21 mouse cellular contexts compared by ENCODE assay signal in the genomic region with DNA sequence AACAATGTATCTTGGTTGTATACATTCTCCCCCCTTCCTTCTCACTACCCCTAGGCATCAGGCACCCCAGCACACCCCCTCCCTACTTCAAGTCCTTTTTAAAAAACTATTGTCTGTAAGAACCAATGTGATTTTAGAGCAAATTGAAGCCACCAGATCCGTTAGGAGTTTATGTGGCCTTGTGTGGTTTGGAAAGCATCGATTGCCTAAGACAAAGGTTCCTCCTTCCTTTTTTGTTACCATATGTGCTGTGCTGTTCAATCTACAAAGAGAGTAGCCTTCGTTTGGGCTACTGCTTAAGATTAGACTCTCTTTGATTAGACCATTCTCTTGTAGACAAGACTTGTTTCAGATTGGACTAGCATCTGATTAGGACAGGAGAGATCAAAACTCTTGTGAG. TPM values are rescaled to one million over a fixed set of nuclear protein-coding genes. Genes with fewer than 3 reads are reported as not detected.
DNase-seq lines count a peak whose midpoint lies in the region; ATAC-seq and TF ChIP-seq lines count a peak whose summit lies in the region.
"Had no signal": no experiment of that assay in that cellular context is flagged by ENCODE, and none has a peak within 500 bp of the region (broad histone marks: within the 10 kb centered on the region; RNA-seq: fewer than 3 reads in every experiment).

No protein-coding gene starts in this region.

- no peak overlapping the region for H3K4me3 ChIP-seq in liver, postnatal 0 days (ENCODE audit: low read depth, low read length)
- no peak overlapping the region for H3K4me3 ChIP-seq in liver, embryonic 12.5 days
- no peak overlapping the region for H3K4me3 ChIP-seq in lung, postnatal 0 days (ENCODE audit: low read depth, low read length)
- no peak overlapping the region for H3K4me3 ChIP-seq in macrophage (ENCODE audit: inconsistent target)
- H3K4me3 ChIP-seq: embryonic facial prominence, embryonic 12.5 days; forebrain, embryonic 12.5 days; heart, embryonic 10.5 days; hindbrain, embryonic 10.5 days had no signal

- no peak for DNase-seq in liver, postnatal 0 days
- DNase-seq in lung, postnatal 0 days (ENCODE audit: low spot score) = no peak
- DNase-seq in lung, postnatal 14 days = no peak
- DNase-seq in heart, postnatal 25 days (ENCODE audit: low spot score) = no peak
- no peak for DNase-seq in gastrocnemius, postnatal 25 days
- DNase-seq: adrenal gland, adult 2 months; adrenal gland, postnatal 36 days; cerebellum, adult 11 months; cerebellum, adult 8-10 months; cerebellum, postnatal 14 days; forebrain, postnatal 0 days; gastrocnemius, postnatal 14 days; heart, adult 18-20 months; heart, postnatal 14 days had no signal

- H3K79me2 ChIP-seq in macrophage (ENCODE audit: inconsistent target) = no peaks in the 10 kb centered on the region

- H3K36me3 ChIP-seq in liver, postnatal 0 days (replicated peaks; ENCODE audit: insufficient read depth, low read length) = no peaks in the 10 kb centered on the region
- H3K36me3 ChIP-seq in liver, embryonic 12.5 days = no peaks in the 10 kb centered on the region
- H3K36me3 ChIP-seq in lung, postnatal 0 days (ENCODE audit: insufficient read depth, low read length) = no peaks in the 10 kb centered on the region
- no peaks in the 10 kb centered on the region for H3K36me3 ChIP-seq in macrophage (ENCODE audit: inconsistent target)
- H3K36me3 ChIP-seq: embryonic facial prominence, embryonic 12.5 days; forebrain, embryonic 12.5 days; heart, embryonic 10.5 days; hindbrain, embryonic 10.5 days had no signal

- peak overlapping the region; percentile 60; the same call in 1 of the 2 replicates for H3K27ac ChIP-seq in liver, postnatal 0 days (ENCODE audit: low read depth)
- H3K27ac ChIP-seq in liver, embryonic 12.5 days = no peak overlapping the region
- no peak overlapping the region for H3K27ac ChIP-seq in lung, postnatal 0 days (ENCODE audit: low read length)
- peak overlapping the region; percentile 65 for H3K27ac ChIP-seq in macrophage
- H3K27ac ChIP-seq: embryonic facial prominence, embryonic 12.5 days; forebrain, embryonic 12.5 days; heart, embryonic 10.5 days; hindbrain, embryonic 14.5 days had no signal

- ATAC-seq in liver, postnatal 0 days = 0 out of 2 replicates have a peak, but pooled peaks have one; percentile 27
- ATAC-seq in liver, embryonic 12.5 days = no peak
- ATAC-seq in lung, postnatal 0 days = peak; percentile 37
- ATAC-seq: forebrain, postnatal 0 days had no signal

- WGBS in liver, postnatal 0 days (ENCODE audit: insufficient replicate concordance) = 27% methylated on average over 3 of the region's 3 CpGs
- 27% methylated on average over 3 of the region's 3 CpGs for WGBS in liver, embryonic 12.5 days (ENCODE audit: insufficient replicate concordance)
- WGBS in lung, postnatal 0 days = 40% methylated on average over 3 of the region's 3 CpGs
- 0% methylated on average over 3 of the region's 3 CpGs for WGBS in macrophage (ENCODE audit: missing documents)

- H3K4me1 ChIP-seq in liver, postnatal 0 days (ENCODE audit: insufficient read depth) = no peaks in the 10 kb centered on the region
- H3K4me1 ChIP-seq in liver, embryonic 12.5 days = peaks cover 10% of the 10 kb centered on the region; the same call in 1 of the 2 replicates
- H3K4me1 ChIP-seq in lung, postnatal 0 days (ENCODE audit: insufficient read depth, low read depth, low read length) = peaks cover 8% of the 10 kb centered on the region; the same call in 1 of the 2 replicates
- H3K4me1 ChIP-seq: embryonic facial prominence, embryonic 12.5 days had no signal

- H3K27me3 ChIP-seq in liver, postnatal 0 days (ENCODE audit: insufficient read depth, low read length) = no peaks in the 10 kb centered on the region
- peaks cover 4% of the 10 kb centered on the region; the same call in 1 of the 2 replicates for H3K27me3 ChIP-seq in liver, embryonic 12.5 days (replicated peaks)
- H3K27me3 ChIP-seq in lung, postnatal 0 days (replicated peaks; ENCODE audit: insufficient read depth, low read length) = no peaks in the 10 kb centered on the region
- H3K27me3 ChIP-seq: embryonic facial prominence, embryonic 12.5 days; forebrain, embryonic 12.5 days had no signal

- H3K4me2 ChIP-seq in liver, postnatal 0 days (ENCODE audit: low read depth, low read length) = no peak overlapping the region
- H3K4me2 ChIP-seq in liver, embryonic 12.5 days = no peak overlapping the region
- no peak overlapping the region for H3K4me2 ChIP-seq in lung, postnatal 0 days (replicated peaks; ENCODE audit: low read depth, low read length)
- H3K4me2 ChIP-seq: embryonic facial prominence, embryonic 12.5 days; forebrain, embryonic 12.5 days; hindbrain, embryonic 14.5 days had no signal

- TF ChIP-seq EP300 in liver, postnatal 0 days (IDR thresholded peaks at IDR 0.05; ENCODE audit: low read depth) = no peak
- no peak for TF ChIP-seq EP300 in lung, postnatal 0 days (IDR thresholded peaks at IDR 0.05)

- H3K9me3 ChIP-seq in liver, postnatal 0 days (ENCODE audit: low read length) = no peaks in the 10 kb centered on the region
- H3K9me3 ChIP-seq in liver, embryonic 12.5 days (replicated peaks) = no peaks in the 10 kb centered on the region
- no peaks in the 10 kb centered on the region for H3K9me3 ChIP-seq in lung, postnatal 0 days (ENCODE audit: low read length)
- H3K9me3 ChIP-seq: embryonic facial prominence, embryonic 12.5 days; forebrain, embryonic 12.5 days; heart, embryonic 10.5 days; hindbrain, embryonic 10.5 days had no signal

- intact Hi-C loops in heart, postnatal 25 days (cut with DNase I) = loop anchor here (2.0 kb wide), 1 partner anchor 155 kb away; no protein-coding TSS in a partner anchor

- no peak for TF ChIP-seq CTCF in liver, postnatal 0 days (IDR thresholded peaks at IDR 0.05; ENCODE audit: low read depth)
- TF ChIP-seq CTCF in lung, postnatal 0 days (IDR thresholded peaks at IDR 0.05) = no peak

- no peak overlapping the region for H3K9ac ChIP-seq in liver, postnatal 0 days (replicated peaks)
- H3K9ac ChIP-seq in liver, embryonic 12.5 days = no peak overlapping the region
- no peak overlapping the region for H3K9ac ChIP-seq in lung, postnatal 0 days (replicated peaks; ENCODE audit: low read depth)
- H3K9ac ChIP-seq: embryonic facial prominence, embryonic 12.5 days; forebrain, embryonic 12.5 days; forebrain, postnatal 0 days; hindbrain, embryonic 14.5 days had no signal

RNA-seq across cellular contexts. Expression of a gene that starts 25.7 kb away (rescaled TPM):
- 289 and 305 TPM in 2 replicates for polyA plus RNA-seq in liver, postnatal 0 days (2015; fragmentation: Nextera tagmentation; extraction: Ambion mirVana)
- 299 and 300 TPM in 2 replicates for polyA plus RNA-seq in liver, embryonic 12.5 days (2016; fragmentation: Nextera tagmentation; extraction: Ambion mirVana)
- 123 and 148 TPM in 2 replicates for polyA plus RNA-seq in lung, postnatal 0 days (2015; fragmentation: Nextera tagmentation; extraction: Ambion mirVana)
- 100 to 1,000 TPM in 3 of 26 experiments, 10 to 100 TPM in 23; 17.4 to 124 (median 36.1) TPM for total RNA-seq in macrophage (2018; cell fraction: chromatin; rRNA removed)
- total RNA-seq in macrophage (2018; cell fraction: cytosol; rRNA removed) = 100 to 1,000 TPM; 262 to 745 (median 448) TPM
- total RNA-seq in macrophage (2018; cell fraction: nucleus; rRNA removed) = 100 to 1,000 TPM in 25 of 26 experiments, 10 to 100 TPM in 1; 72.5 to 401 (median 197) TPM
- 629 to 1,120 TPM (median 845 TPM) in 3 replicates for polyA plus RNA-seq in macrophage (2018)
- 10 to 100 TPM; 64.4 to 68.6 TPM for total RNA-seq in heart, postnatal 25 days (2021)
- total RNA-seq in gastrocnemius, postnatal 25 days (2021) = 10 to 100 TPM; 49.6 to 62.8 TPM

RNA-seq across cellular contexts. Expression of a gene that starts 28.3 kb away (rescaled TPM):
- 14.6 and 15.0 TPM in 2 replicates for polyA plus RNA-seq in liver, postnatal 0 days (2015; fragmentation: Nextera tagmentation; extraction: Ambion mirVana)
- polyA plus RNA-seq in liver, embryonic 12.5 days (2016; fragmentation: Nextera tagmentation; extraction: Ambion mirVana) = 10.7 and 10.8 TPM in 2 replicates
- 49.6 and 54.4 TPM in 2 replicates for polyA plus RNA-seq in lung, postnatal 0 days (2015; fragmentation: Nextera tagmentation; extraction: Ambion mirVana)
- total RNA-seq in macrophage (2018; cell fraction: chromatin; rRNA removed) = 100 to 1,000 TPM in 13 of 26 experiments, 10 to 100 TPM in 13; 33.2 to 495 (median 91.1) TPM
- 100 to 1,000 TPM in 2 of 26 experiments, 10 to 100 TPM in 24; 28.4 to 135 (median 32.6) TPM for total RNA-seq in macrophage (2018; cell fraction: cytosol; rRNA removed)
- total RNA-seq in macrophage (2018; cell fraction: nucleus; rRNA removed) = 100 to 1,000 TPM in 13 of 26 experiments, 10 to 100 TPM in 13; 41.9 to 410 (median 106) TPM
- 32.5 to 46.6 TPM (median 34.4 TPM) in 3 replicates for polyA plus RNA-seq in macrophage (2018)
- 10 to 100 TPM; 79.6 to 81.5 TPM for total RNA-seq in heart, postnatal 25 days (2021)
- 10 to 100 TPM; 80.0 to 85.8 TPM for total RNA-seq in gastrocnemius, postnatal 25 days (2021)

RNA-seq across cellular contexts. Expression of a gene that starts 50.6 kb away (rescaled TPM):
- polyA plus RNA-seq in liver, postnatal 0 days (2015; fragmentation: Nextera tagmentation; extraction: Ambion mirVana) = 0.13 and 0.43 TPM in 2 replicates
- 0.23 and 0.32 TPM in 2 replicates for polyA plus RNA-seq in liver, embryonic 12.5 days (2016; fragmentation: Nextera tagmentation; extraction: Ambion mirVana)
- polyA plus RNA-seq in lung, postnatal 0 days (2015; fragmentation: Nextera tagmentation; extraction: Ambion mirVana) = 1.3 and 1.5 TPM in 2 replicates
- 1 to 10 TPM in 5 of 26 experiments, under 1 TPM in 9, not detected in 12; 0.41 to 2.5 (median 0.95) TPM for total RNA-seq in macrophage (2018; cell fraction: chromatin; rRNA removed)
- under 1 TPM in 13 of 26 experiments, not detected in 13; 0.08 to 0.76 (median 0.19) TPM for total RNA-seq in macrophage (2018; cell fraction: cytosol; rRNA removed)
- total RNA-seq in macrophage (2018; cell fraction: nucleus; rRNA removed) = 1 to 10 TPM in 2 of 26 experiments, under 1 TPM in 11, not detected in 13; 0.28 to 1.6 (median 0.60) TPM
- 0.13 TPM in 1 of 3 replicates, not detected in the others for polyA plus RNA-seq in macrophage (2018)
- total RNA-seq in heart, postnatal 25 days (2021) = under 1 TPM; 0.39 to 0.60 TPM
- under 1 TPM; 0.43 to 0.70 TPM for total RNA-seq in gastrocnemius, postnatal 25 days (2021)

Comparison
In these comparisons a context has a peak if more than half of its experiments do, and no peak if none do; other contexts are left out.
1. H3K27ac ChIP-seq: peak in liver, postnatal 0 days (single experiment) and macrophage (single experiment); none in liver, embryonic 12.5 days (single experiment) and lung, postnatal 0 days (single experiment).